Mouse (Mus musculus) retina, embryonic 14.5 days (tissue): ENCODE measurements around the gene Skint7.
"Not testable (repeated sequence)": the region's sequence is repeated elsewhere in the genome, so short reads cannot be mapped to it uniquely, and the experiment has no call there.

Source experiments
- DNase-seq: peaks from one replicate; pipeline ENCODE4 v3.0.0-alpha.2; 2015; ENCODE audit warnings: low spot score

The Skint7 gene

DNA sequence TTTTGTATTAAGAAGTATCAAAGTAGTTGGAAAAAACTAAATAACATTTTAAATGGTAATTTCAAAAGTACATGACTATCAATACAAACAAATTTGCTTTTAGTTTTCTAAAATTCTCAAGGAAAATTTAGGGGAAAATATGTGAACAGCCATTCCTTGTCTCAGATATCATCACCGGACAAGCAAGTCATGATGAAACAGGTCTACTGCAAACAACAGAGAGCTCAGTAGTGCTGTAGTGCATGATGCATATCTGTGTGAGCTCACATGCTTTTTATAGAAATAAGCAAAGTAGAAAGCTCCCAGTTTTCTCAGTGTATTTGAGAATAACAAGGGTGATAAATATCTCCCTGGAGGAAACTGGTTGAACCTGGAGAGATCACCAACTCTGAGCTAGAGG lies at the start of gene Skint7:
TSS of gene Skint7 (plus strand) at position 301 of the 400 bp plus-strand sequence.
- DNase-seq = no peak

DNA sequence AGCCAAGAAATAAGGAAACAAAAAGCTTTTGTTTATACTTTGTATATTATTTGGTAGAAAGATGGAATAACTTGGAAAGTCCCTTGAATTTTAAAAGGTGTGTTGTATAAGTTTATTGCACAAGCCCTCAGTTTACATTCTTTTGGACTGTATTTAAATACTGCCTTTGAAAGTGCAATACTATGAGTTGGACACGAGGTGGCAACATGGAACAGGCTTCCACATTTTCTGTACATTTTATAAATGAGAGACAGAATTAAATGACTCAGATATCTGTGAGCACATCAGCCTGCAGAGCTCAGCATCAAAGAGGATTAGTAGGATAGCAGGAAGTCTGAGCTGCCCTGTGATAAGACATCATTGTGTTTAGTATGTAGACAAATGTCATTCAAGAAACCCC lies 11.4 kb upstream of the Skint7 start:
- peak; percentile 56 for DNase-seq

DNA sequence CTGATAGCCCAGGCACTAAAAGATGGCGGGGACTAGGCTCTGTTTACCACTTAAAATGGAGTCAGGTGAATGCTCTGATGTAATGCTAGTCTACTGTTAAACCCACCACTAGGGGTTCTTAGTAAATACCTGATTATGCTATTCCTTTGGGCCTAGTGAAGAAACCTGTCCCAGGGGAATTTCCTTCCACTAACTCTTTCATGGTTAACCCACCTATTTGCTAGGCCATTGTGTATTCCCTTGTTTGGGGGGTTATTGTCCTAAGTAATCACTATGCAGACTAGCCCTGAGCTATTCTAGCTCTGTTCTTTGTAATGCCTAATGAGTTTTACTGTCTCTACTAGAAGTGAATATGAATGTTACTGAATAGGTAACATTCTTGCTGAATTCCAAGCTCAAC lies 9.5 kb upstream of the Skint7 start:
- not testable (repeated sequence) for DNase-seq

DNA sequence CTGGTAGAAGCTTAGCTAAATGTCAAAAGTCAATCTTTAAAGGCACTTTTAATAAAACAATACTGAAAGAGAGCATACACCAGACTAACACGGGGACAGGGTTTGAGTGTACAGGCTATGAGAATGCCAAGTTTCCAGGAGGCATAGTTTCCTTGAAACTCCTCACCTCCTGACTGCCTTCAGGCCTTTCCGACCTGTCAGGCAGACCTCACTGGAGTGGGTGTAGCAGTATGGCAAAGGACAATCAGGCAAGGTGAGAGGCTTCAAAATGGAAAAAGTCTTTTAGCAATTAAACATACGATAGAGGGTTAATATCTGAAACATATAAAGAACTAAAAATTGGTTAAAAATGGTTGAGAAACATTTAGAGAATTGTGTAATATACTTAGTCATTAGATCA lies 9.1 kb upstream of the Skint7 start:
- no peak for DNase-seq

DNA sequence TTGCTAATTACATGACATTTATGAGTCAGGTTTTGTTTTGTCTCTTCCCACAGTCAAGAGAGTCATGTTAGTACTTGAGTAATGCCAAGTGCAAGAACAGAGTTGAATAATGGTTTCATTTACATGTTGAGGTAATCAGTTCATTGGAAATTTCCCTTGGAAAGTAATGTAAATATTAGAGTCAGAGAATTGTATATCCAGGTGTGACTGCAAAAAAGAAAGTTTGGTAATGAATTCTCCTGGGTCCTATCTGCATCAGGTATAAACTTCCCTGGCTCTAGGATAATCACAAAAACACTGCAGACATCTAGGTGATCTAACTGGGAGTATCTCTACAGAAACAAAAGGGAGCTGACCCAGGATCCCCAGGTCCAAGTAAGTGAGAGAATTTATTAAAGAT lies 33.2 kb downstream of the Skint7 start, which contains the start of gene Skint1:
TSS of gene Skint1 (plus strand) at position 301 of the 400 bp plus-strand sequence.
- DNase-seq = no peak
